Mouse (Mus musculus): ENCODE data around the gene Dscaml1.

GRCm38 (mm10) chr9:45465396-45466019 lies 39.1 kb downstream of the Dscaml1 start:
- TF ChIP-seq CTCF (IDR thresholded peaks at IDR 0.05; ENCODE audit: borderline replicate concordance, control insufficient read depth, extremely low read depth, insufficient read depth, low read length, poor library complexity): no peak
- no peak for TF ChIP-seq POLR2A (IDR thresholded peaks at IDR 0.05; ENCODE audit: control insufficient read depth, extremely low read depth, insufficient read depth, low read length, poor library complexity)

Measured in thymus, adult 2 months (tissue).